Mouse (Mus musculus): ENCODE measurements around the gene Kif3c. TPM values are rescaled to one million over a fixed set of nuclear protein-coding genes. Genes with fewer than 3 reads are reported as not detected.
A peak's percentile ranks its signal among the peaks of the same experiment; 100 is the strongest.

The Kif3c gene
- polyA plus RNA-seq, 1 experiment from 2014 or later = 19.9 TPM

GRCm38 (mm10) chr12:3352216-3352615 lies 12.7 kb upstream of the Kif3c start:
- Histone ChIP-seq H3K9me3 (replicated peaks) (0 out of 2 replicates have a peak, but pooled peaks cover 7% of the 10 kb centered on the region), H3K4me1 (no peaks in the 10 kb centered on the region), H3K4me3 (no peak overlapping the region), H3K36me3 (no peaks in the 10 kb centered on the region), H3K27ac (replicated peaks) (no peak overlapping the region), H3K27me3 (ENCODE audit: low read depth, poor library complexity, severe bottlenecking) (no peaks in the 10 kb centered on the region)
- WGBS = 84% methylated on average over 6 of the region's 6 CpGs
- no peak for DNase-seq (ENCODE audit: low spot score)

GRCm38 (mm10) chr12:3355068-3355467 lies 9.9 kb upstream of the Kif3c start:
- WGBS = 86% methylated on average over 8 of the region's 8 CpGs
- DNase-seq (ENCODE audit: low spot score) = no peak
- H3K27ac ChIP-seq (replicated peaks) = no peak overlapping the region
- H3K4me3 ChIP-seq = no peak overlapping the region
- 0 out of 2 replicates have a peak, but pooled peaks cover 11% of the 10 kb centered on the region for H3K9me3 ChIP-seq (replicated peaks)
- H3K27me3 ChIP-seq (ENCODE audit: low read depth, poor library complexity, severe bottlenecking) = no peaks in the 10 kb centered on the region
- H3K4me1 ChIP-seq = no peaks in the 10 kb centered on the region
- no peaks in the 10 kb centered on the region for H3K36me3 ChIP-seq

GRCm38 (mm10) chr12:3356824-3357223 lies 8.1 kb upstream of the Kif3c start:
- H3K9me3 ChIP-seq (replicated peaks) = 0 out of 2 replicates have a peak, but pooled peaks cover 9% of the 10 kb centered on the region
- DNase-seq (ENCODE audit: low spot score) = no peak
- H3K27ac ChIP-seq (replicated peaks) = no peak overlapping the region
- no peaks in the 10 kb centered on the region for H3K4me1 ChIP-seq
- 77% methylated on average over 16 of the region's 16 CpGs for WGBS
- H3K36me3 ChIP-seq = no peaks in the 10 kb centered on the region
- no peak overlapping the region for H3K4me3 ChIP-seq
- no peaks in the 10 kb centered on the region for H3K27me3 ChIP-seq (ENCODE audit: low read depth, poor library complexity, severe bottlenecking)

- 33% methylated on average over 3 of the region's 3 CpGs for WGBS
- Histone ChIP-seq H3K36me3 (no peaks in the 10 kb centered on the region), H3K27me3 (ENCODE audit: low read depth, poor library complexity, severe bottlenecking) (no peaks in the 10 kb centered on the region), H3K4me1 (no peaks in the 10 kb centered on the region; the same call in 1 of the 2 replicates), H3K27ac (replicated peaks) (no peak overlapping the region), H3K9me3 (replicated peaks) (0 out of 2 replicates have a peak, but pooled peaks cover 9% of the 10 kb centered on the region), H3K4me3 (no peak overlapping the region)
- DNase-seq (ENCODE audit: low spot score) = peak; percentile 54
Observed at GRCm38 (mm10) chr12:3359302-3359701, 5.6 kb upstream of the Kif3c start.

- no peak overlapping the region for H3K27ac ChIP-seq (replicated peaks)
- H3K36me3 ChIP-seq = no peaks in the 10 kb centered on the region
- H3K4me3 ChIP-seq = no peak overlapping the region
- H3K27me3 ChIP-seq (ENCODE audit: low read depth, poor library complexity, severe bottlenecking) = no peaks in the 10 kb centered on the region
- no peak for DNase-seq (ENCODE audit: low spot score)
- H3K9me3 ChIP-seq (replicated peaks) = 0 out of 2 replicates have a peak, but pooled peaks cover 9% of the 10 kb centered on the region
- H3K4me1 ChIP-seq = peaks cover 5% of the 10 kb centered on the region
- 90% methylated on average over 2 of the region's 2 CpGs for WGBS
Observed at GRCm38 (mm10) chr12:3360043-3360442, 4.9 kb upstream of the Kif3c start.

GRCm38 (mm10) chr12:3364076-3364475 lies 856 bp upstream of the Kif3c start:
- peak overlapping the region; percentile 90; the same call in 1 of the 2 replicates for H3K27ac ChIP-seq (replicated peaks)
- 92% methylated on average over 5 of the region's 5 CpGs for WGBS
- peaks cover 18% of the 10 kb centered on the region for H3K36me3 ChIP-seq
- peaks cover 15% of the 10 kb centered on the region for H3K9me3 ChIP-seq (replicated peaks)
- no peak overlapping the region for H3K4me3 ChIP-seq
- DNase-seq (ENCODE audit: low spot score) = no peak
- H3K27me3 ChIP-seq (ENCODE audit: low read depth, poor library complexity, severe bottlenecking) = peaks cover 6% of the 10 kb centered on the region; the same call in 1 of the 2 replicates
- peaks cover 40% of the 10 kb centered on the region for H3K4me1 ChIP-seq

GRCm38 (mm10) chr12:3365449-3366189 lies 687 bp downstream of the Kif3c start:
- Histone ChIP-seq H3K27ac (replicated peaks) (peak overlapping the region; percentile 90), H3K27me3 (ENCODE audit: low read depth, poor library complexity, severe bottlenecking) (peaks cover 6% of the 10 kb centered on the region; the same call in 1 of the 2 replicates), H3K36me3 (peaks cover 18% of the 10 kb centered on the region), H3K4me1 (peaks cover 56% of the 10 kb centered on the region), H3K9me3 (replicated peaks) (peaks cover 15% of the 10 kb centered on the region), H3K4me3 (peak overlapping the region; percentile 79)
- 4% methylated on average over 31 of the region's 31 CpGs for WGBS
- peak; percentile 54 for DNase-seq (ENCODE audit: low spot score)

- peak overlapping the region; percentile 90 for H3K27ac ChIP-seq (replicated peaks)
- peaks cover 6% of the 10 kb centered on the region; the same call in 1 of the 2 replicates for H3K27me3 ChIP-seq (ENCODE audit: low read depth, poor library complexity, severe bottlenecking)
- H3K9me3 ChIP-seq (replicated peaks) = peaks cover 15% of the 10 kb centered on the region
- peak overlapping the region; percentile 79 for H3K4me3 ChIP-seq
- 65% methylated on average over 22 of the region's 22 CpGs for WGBS
- H3K36me3 ChIP-seq = peaks cover 18% of the 10 kb centered on the region
- no peak for DNase-seq (ENCODE audit: low spot score)
- H3K4me1 ChIP-seq = peaks cover 63% of the 10 kb centered on the region
Observed at GRCm38 (mm10) chr12:3366190-3366956, 1.4 kb downstream of the Kif3c start.

GRCm38 (mm10) chr12:3366957-3367260 lies 2.0 kb downstream of the Kif3c start:
- H3K4me1 ChIP-seq = peaks cover 69% of the 10 kb centered on the region
- peak overlapping the region; percentile 79 for H3K4me3 ChIP-seq
- 97% methylated on average over 14 of the region's 14 CpGs for WGBS
- peaks cover 20% of the 10 kb centered on the region for H3K36me3 ChIP-seq
- H3K27me3 ChIP-seq (ENCODE audit: low read depth, poor library complexity, severe bottlenecking) = peaks cover 6% of the 10 kb centered on the region; the same call in 1 of the 2 replicates
- no peak overlapping the region for H3K27ac ChIP-seq (replicated peaks)
- H3K9me3 ChIP-seq (replicated peaks) = peaks cover 15% of the 10 kb centered on the region
- DNase-seq (ENCODE audit: low spot score) = no peak

- no peak for DNase-seq (ENCODE audit: low spot score)
- Histone ChIP-seq H3K4me3 (peak overlapping the region; percentile 32), H3K27ac (replicated peaks) (0 out of 2 replicates have a peak overlapping the region, but pooled peaks have one; percentile 13), H3K27me3 (ENCODE audit: low read depth, poor library complexity, severe bottlenecking) (peaks cover 6% of the 10 kb centered on the region; the same call in 1 of the 2 replicates), H3K4me1 (peaks cover 74% of the 10 kb centered on the region), H3K9me3 (replicated peaks) (peaks cover 15% of the 10 kb centered on the region), H3K36me3 (peaks cover 36% of the 10 kb centered on the region)
- 68% methylated on average over 3 of the region's 3 CpGs for WGBS
Observed at GRCm38 (mm10) chr12:3368771-3369170, 3.8 kb downstream of the Kif3c start.

- H3K4me3 ChIP-seq = peak overlapping the region; percentile 39
- peaks cover 15% of the 10 kb centered on the region for H3K9me3 ChIP-seq (replicated peaks)
- 19% methylated on average over 11 of the region's 11 CpGs for WGBS
- H3K27me3 ChIP-seq (ENCODE audit: low read depth, poor library complexity, severe bottlenecking) = peaks cover 5% of the 10 kb centered on the region; the same call in 1 of the 2 replicates
- H3K27ac ChIP-seq (replicated peaks) = peak overlapping the region; percentile 10; the same call in 1 of the 2 replicates
- peaks cover 53% of the 10 kb centered on the region for H3K36me3 ChIP-seq
- peak; percentile 19 for DNase-seq (ENCODE audit: low spot score)
- H3K4me1 ChIP-seq = peaks cover 60% of the 10 kb centered on the region
Observed at GRCm38 (mm10) chr12:3370979-3371925, 6.3 kb downstream of the Kif3c start.

GRCm38 (mm10) chr12:3371991-3372390 lies 7.1 kb downstream of the Kif3c start:
- no peak for DNase-seq (ENCODE audit: low spot score)
- WGBS = 53% methylated on average over 3 of the region's 3 CpGs
- H3K4me3 ChIP-seq = peak overlapping the region; percentile 39; the same call in 1 of the 2 replicates

More at GRCm38 (mm10) chr12:3371991-3372390, 7.1 kb downstream of the Kif3c start:
- peaks cover 8% of the 10 kb centered on the region for H3K9me3 ChIP-seq (replicated peaks)
- peaks cover 52% of the 10 kb centered on the region for H3K4me1 ChIP-seq
- H3K27me3 ChIP-seq (ENCODE audit: low read depth, poor library complexity, severe bottlenecking) = no peaks in the 10 kb centered on the region
- H3K27ac ChIP-seq (replicated peaks) = 0 out of 2 replicates have a peak overlapping the region, but pooled peaks have one; percentile 10
- H3K36me3 ChIP-seq = peaks cover 49% of the 10 kb centered on the region

Measured in midbrain, embryonic 10.5 days (tissue).